Mouse (Mus musculus): ENCODE measurements around the gene Smad6. TPM values are rescaled to one million over a fixed set of nuclear protein-coding genes. Genes with fewer than 3 reads are reported as not detected.

Smad6 gene
- polyA plus RNA-seq, 1 experiment from 2014 or later: 2.0 TPM

- ATAC-seq (replicated peaks): peak; percentile 63; the same call in 1 of the 2 replicates
These were observed 27.9 kb upstream of the Smad6 start for GRCm38 (mm10) chr9:64049471-64050380.

GRCm38 (mm10) chr9:64045117-64045890 lies 23.4 kb upstream of the Smad6 start:
- H3K36me3 ChIP-seq: no peaks in the 10 kb centered on the region
- peaks cover 13% of the 10 kb centered on the region for H3K4me1 ChIP-seq
- 38% methylated on average over 14 of the region's 14 CpGs for WGBS
- no peak overlapping the region for H3K4me3 ChIP-seq
- no peak overlapping the region for H3K4me2 ChIP-seq (replicated peaks)
- H3K27ac ChIP-seq (replicated peaks): no peak overlapping the region
- no peak overlapping the region for H3K9ac ChIP-seq (replicated peaks)
- 0 out of 2 replicates have a peak, but pooled peaks cover 2% of the 10 kb centered on the region for H3K27me3 ChIP-seq
- no peak for ATAC-seq (replicated peaks)
- no peaks in the 10 kb centered on the region for H3K9me3 ChIP-seq

More at GRCm38 (mm10) chr9:64049471-64050380, 27.9 kb upstream of the Smad6 start:
- peak overlapping the region; percentile 53 for H3K4me2 ChIP-seq (replicated peaks)
- H3K4me1 ChIP-seq: peaks cover 18% of the 10 kb centered on the region
- 0 out of 2 replicates have a peak, but pooled peaks cover 2% of the 10 kb centered on the region for H3K27me3 ChIP-seq
- H3K9ac ChIP-seq (replicated peaks): peak overlapping the region; percentile 18; the same call in 1 of the 2 replicates
- 8% methylated on average over 32 of the region's 32 CpGs for WGBS
- H3K4me3 ChIP-seq: peak overlapping the region; percentile 26
- no peaks in the 10 kb centered on the region for H3K36me3 ChIP-seq
- no peak overlapping the region for H3K27ac ChIP-seq (replicated peaks)
- no peaks in the 10 kb centered on the region for H3K9me3 ChIP-seq

DNA sequence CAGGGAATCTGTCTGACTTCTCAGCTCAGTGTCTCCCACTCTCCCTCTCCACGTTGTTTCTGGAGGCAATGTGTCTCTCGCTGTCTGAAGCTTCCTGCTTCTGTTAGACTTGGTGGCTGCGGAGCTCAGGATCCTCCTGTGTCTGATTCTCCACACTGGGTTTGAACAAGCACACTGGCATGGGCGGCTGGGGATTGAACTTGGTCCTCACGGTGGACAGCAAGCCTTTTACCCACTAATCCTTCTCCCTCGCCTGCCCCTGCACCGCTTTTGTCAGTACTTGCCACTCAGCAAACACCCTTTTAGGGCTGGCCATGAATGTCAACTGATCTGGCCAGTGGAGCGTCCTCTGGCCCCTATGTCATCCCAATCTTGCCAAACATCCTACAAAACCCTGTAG lies 22.5 kb upstream of the Smad6 start:
- ATAC-seq (replicated peaks): no peak
- Histone ChIP-seq H3K4me3 (no peak overlapping the region), H3K27ac (replicated peaks) (no peak overlapping the region), H3K27me3 (0 out of 2 replicates have a peak, but pooled peaks cover 2% of the 10 kb centered on the region), H3K4me2 (replicated peaks) (no peak overlapping the region), H3K36me3 (no peaks in the 10 kb centered on the region), H3K9me3 (no peaks in the 10 kb centered on the region), H3K9ac (replicated peaks) (no peak overlapping the region), H3K4me1 (peaks cover 4% of the 10 kb centered on the region; the same call in 1 of the 2 replicates)
- 73% methylated on average over 8 of the region's 8 CpGs for WGBS

DNA sequence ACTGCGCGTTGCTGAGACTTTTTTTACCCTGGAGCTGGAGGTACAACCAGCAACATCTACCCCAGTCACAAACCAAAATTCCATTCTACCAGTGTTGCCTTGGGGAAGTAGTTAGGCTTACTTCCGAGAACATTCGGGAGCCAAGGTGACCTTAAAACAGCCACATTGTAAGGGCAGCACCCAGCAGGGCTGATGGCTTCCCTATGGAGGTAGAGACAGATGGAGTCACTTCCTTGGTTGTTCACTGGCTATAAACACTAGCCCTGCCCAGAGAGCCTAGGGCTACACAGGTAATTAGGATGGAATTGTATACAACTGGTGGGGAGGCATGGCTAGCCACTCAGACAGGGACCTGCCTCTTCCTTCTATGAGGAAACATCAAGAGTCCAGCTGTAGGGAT lies 21.1 kb upstream of the Smad6 start:
- 0 out of 2 replicates have a peak, but pooled peaks cover 2% of the 10 kb centered on the region for H3K27me3 ChIP-seq
- no peak for ATAC-seq (replicated peaks)
- 92% methylated on average over 4 of the region's 4 CpGs for WGBS
- peaks cover 4% of the 10 kb centered on the region; the same call in 1 of the 2 replicates for H3K4me1 ChIP-seq
- H3K36me3 ChIP-seq: no peaks in the 10 kb centered on the region
- H3K9ac ChIP-seq (replicated peaks): no peak overlapping the region
- H3K27ac ChIP-seq (replicated peaks): no peak overlapping the region
- no peak overlapping the region for H3K4me3 ChIP-seq
- no peak overlapping the region for H3K4me2 ChIP-seq (replicated peaks)
- no peaks in the 10 kb centered on the region for H3K9me3 ChIP-seq

- Histone ChIP-seq H3K27ac (replicated peaks) (no peak overlapping the region), H3K4me1 (peaks cover 4% of the 10 kb centered on the region; the same call in 1 of the 2 replicates)
These were observed 20.4 kb upstream of the Smad6 start for GRCm38 (mm10) chr9:64042216-64042615.

GRCm38 (mm10) chr9:64029908-64030631 lies 8.2 kb upstream of the Smad6 start:
- Histone ChIP-seq H3K4me3 (no peak overlapping the region), H3K4me1 (no peaks in the 10 kb centered on the region), H3K36me3 (no peaks in the 10 kb centered on the region), H3K9me3 (no peaks in the 10 kb centered on the region), H3K27me3 (no peaks in the 10 kb centered on the region), H3K4me2 (replicated peaks) (no peak overlapping the region), H3K9ac (replicated peaks) (no peak overlapping the region), H3K27ac (replicated peaks) (no peak overlapping the region)
- ATAC-seq (replicated peaks): no peak
- whole genome bisulfite sequencing: 87% methylated on average over 6 of the region's 6 CpGs

More at GRCm38 (mm10) chr9:64042216-64042615, 20.4 kb upstream of the Smad6 start:
- 0 out of 2 replicates have a peak, but pooled peaks cover 2% of the 10 kb centered on the region for H3K27me3 ChIP-seq
- no peaks in the 10 kb centered on the region for H3K36me3 ChIP-seq
- no peak overlapping the region for H3K9ac ChIP-seq (replicated peaks)
- no peaks in the 10 kb centered on the region for H3K9me3 ChIP-seq
- H3K4me2 ChIP-seq (replicated peaks): no peak overlapping the region
- H3K4me3 ChIP-seq: no peak overlapping the region
- no peak for ATAC-seq (replicated peaks)
- WGBS: 91% methylated on average over 8 of the region's 8 CpGs

DNA sequence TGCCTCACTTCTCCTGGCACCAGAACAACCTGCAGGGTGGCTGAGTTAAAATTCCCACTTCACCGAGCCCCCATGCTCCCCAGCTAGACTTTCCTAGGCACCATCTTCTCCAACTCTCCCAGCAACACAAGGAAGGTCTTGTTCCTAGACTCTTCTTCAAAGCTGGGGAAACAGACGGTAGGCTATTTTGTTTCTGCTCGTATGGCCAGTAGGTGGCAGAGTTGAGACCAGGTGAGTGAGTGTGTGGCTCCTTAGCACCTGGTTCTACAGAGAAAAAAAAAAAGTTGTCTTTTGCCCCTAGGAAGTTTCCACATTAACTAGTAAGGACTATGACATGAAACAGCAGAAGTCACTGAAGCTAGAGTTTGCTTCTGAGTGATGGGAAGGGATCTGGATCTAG lies 3.7 kb upstream of the Smad6 start:
- H3K36me3 ChIP-seq: no peaks in the 10 kb centered on the region
- no peak overlapping the region for H3K27ac ChIP-seq (replicated peaks)
- H3K4me1 ChIP-seq: peaks cover 30% of the 10 kb centered on the region
- no peak for ATAC-seq (replicated peaks)
- no peak overlapping the region for H3K9ac ChIP-seq (replicated peaks)
- no peaks in the 10 kb centered on the region for H3K9me3 ChIP-seq
- peaks cover 4% of the 10 kb centered on the region; the same call in 1 of the 2 replicates for H3K27me3 ChIP-seq
- 6% methylated on average over 3 of the region's 3 CpGs for WGBS
- H3K4me2 ChIP-seq (replicated peaks): no peak overlapping the region
- no peak overlapping the region for H3K4me3 ChIP-seq

GRCm38 (mm10) chr9:64024976-64025375 lies 3.1 kb upstream of the Smad6 start:
- 41% methylated on average over 2 of the region's 2 CpGs for WGBS
- H3K36me3 ChIP-seq: no peaks in the 10 kb centered on the region
- no peak overlapping the region for H3K9ac ChIP-seq (replicated peaks)
- H3K4me3 ChIP-seq: no peak overlapping the region
- no peak for ATAC-seq (replicated peaks)
- no peak overlapping the region for H3K4me2 ChIP-seq (replicated peaks)
- H3K4me1 ChIP-seq: peaks cover 36% of the 10 kb centered on the region
- H3K27me3 ChIP-seq: peaks cover 4% of the 10 kb centered on the region; the same call in 1 of the 2 replicates
- no peak overlapping the region for H3K27ac ChIP-seq (replicated peaks)
- no peaks in the 10 kb centered on the region for H3K9me3 ChIP-seq

DNA sequence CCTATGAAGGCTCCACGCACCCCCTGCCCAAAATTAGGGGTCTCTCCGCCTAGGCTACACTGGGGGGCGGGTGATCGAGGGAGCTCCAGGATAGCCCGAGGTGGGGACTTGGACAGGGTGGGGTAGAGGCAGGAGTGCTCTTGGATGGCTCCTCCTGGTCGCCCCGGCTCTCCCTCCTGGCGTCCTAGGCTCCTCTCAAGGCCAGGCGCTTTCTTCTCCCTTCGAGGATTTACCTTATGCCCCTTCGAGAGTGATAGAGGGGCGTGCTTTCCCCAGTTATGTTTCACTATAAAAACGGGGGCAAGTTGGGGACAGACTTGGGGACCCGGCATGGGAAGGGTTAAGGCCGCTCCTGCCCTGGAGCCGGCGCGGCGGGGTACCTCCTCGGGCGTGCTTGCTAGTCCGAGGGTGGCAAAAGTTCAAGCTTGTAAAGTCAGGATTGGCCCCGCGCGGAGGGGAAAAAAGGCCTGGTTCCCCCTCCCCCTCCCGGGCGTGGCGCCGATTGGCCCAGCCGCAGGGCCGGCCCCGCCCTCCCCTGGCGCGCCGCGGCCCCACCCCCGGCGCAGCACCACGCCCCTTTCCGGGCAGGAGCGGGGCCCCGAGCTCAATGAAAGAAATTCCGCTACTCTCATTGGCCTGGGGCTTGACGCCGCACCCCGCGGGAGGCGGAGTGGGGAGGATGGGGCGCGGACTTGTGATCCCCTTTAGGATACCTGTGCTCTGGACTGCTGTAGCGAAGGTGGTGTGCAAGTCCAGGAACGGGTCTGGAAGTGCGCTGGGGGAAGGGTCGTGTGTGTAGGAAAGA lies 905 bp upstream of the Smad6 start:
- H3K36me3 ChIP-seq: no peaks in the 10 kb centered on the region
- peak overlapping the region; percentile 53; the same call in 1 of the 2 replicates for H3K27ac ChIP-seq (replicated peaks)
- peak overlapping the region; percentile 88 for H3K4me2 ChIP-seq (replicated peaks)
- peak overlapping the region; percentile 60 for H3K9ac ChIP-seq (replicated peaks)
- H3K4me1 ChIP-seq: peaks cover 58% of the 10 kb centered on the region
- peak; percentile 71 for ATAC-seq (replicated peaks)
- peaks cover 16% of the 10 kb centered on the region for H3K27me3 ChIP-seq
- WGBS: under 1% methylated on average over 44 of the region's 54 CpGs
- H3K4me3 ChIP-seq: peak overlapping the region; percentile 55
- no peaks in the 10 kb centered on the region for H3K9me3 ChIP-seq

DNA sequence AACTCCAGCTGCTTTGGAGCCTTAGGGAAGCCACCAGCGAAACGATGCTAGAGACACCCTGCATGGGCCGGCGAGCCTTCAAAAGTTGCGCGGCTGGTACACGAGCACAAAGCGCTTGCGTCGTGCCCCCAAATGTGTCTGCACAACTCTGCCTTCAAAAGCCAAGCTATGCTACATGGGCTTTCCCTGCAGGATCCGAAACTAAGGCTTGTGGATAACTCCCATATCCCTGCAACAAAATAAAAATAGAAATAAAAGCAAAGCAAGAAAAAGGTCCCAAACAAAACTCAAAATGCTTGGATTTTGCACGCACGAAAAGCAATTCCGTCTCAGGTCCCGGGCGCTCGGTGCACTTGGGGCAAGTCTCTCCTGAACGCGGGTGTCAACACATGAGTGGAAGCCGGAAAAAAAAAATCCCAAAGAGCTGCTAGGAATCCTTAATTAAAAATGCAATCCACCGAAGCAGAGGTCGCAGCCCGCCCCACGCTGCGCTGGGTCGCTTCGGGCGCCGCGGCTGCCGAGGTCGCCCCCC lies 474 bp downstream of the Smad6 start:
- Histone ChIP-seq H3K4me1 (peaks cover 70% of the 10 kb centered on the region), H3K27ac (replicated peaks) (peak overlapping the region; percentile 53), H3K4me2 (replicated peaks) (peak overlapping the region; percentile 88), H3K4me3 (peak overlapping the region; percentile 55), H3K9ac (replicated peaks) (peak overlapping the region; percentile 60), H3K36me3 (no peaks in the 10 kb centered on the region), H3K27me3 (peaks cover 19% of the 10 kb centered on the region), H3K9me3 (no peaks in the 10 kb centered on the region)
- whole genome bisulfite sequencing: 0% methylated on average over 32 of the region's 32 CpGs
- ATAC-seq (replicated peaks): no peak

Measured in forebrain, embryonic 15.5 days (tissue).